Mouse (Mus musculus): ENCODE results near the gene Rgs6. TPM values are rescaled to one million over a fixed set of nuclear protein-coding genes. Genes with fewer than 3 reads are reported as not detected.
A peak's percentile ranks its signal among the peaks of the same experiment; 100 is the strongest.

Rgs6 gene
- polyA plus RNA-seq, 1 experiment from 2014 or later: 0.49 TPM

DNA sequence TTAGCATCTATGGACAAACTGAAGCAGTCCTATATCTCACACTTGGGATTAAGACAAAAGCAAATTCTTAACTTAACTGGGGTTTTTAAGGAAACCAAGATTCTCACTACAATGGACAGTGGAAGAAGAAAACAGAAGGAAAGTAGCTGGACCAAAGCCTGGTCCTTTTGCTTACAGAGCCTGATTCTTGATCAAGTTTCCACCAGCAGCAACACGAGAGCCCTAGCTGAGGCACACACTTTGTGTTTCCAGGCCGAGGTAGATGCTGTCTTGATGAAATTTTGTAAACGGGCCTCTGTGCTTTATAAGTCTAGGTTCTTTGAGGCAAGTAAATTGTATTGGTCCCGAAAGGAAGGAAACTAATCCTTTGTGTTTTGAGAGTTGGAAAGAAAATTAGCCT, 14.7 kb downstream of the Rgs6 start:
- Histone ChIP-seq H3K36me3 (replicated peaks) (no peaks in the 10 kb centered on the region), H3K27me3 (replicated peaks; ENCODE audit: low read depth, poor library complexity, severe bottlenecking) (no peaks in the 10 kb centered on the region), H3K4me3 (no peak overlapping the region), H3K27ac (replicated peaks) (no peak overlapping the region), H3K9me3 (no peaks in the 10 kb centered on the region), H3K4me1 (peaks cover 13% of the 10 kb centered on the region; the same call in 1 of the 2 replicates)
- 72% methylated on average over 4 of the region's 4 CpGs for WGBS
- no peak for DNase-seq (ENCODE audit: low spot score)

- no peak for DNase-seq (ENCODE audit: low spot score)
- 53% methylated on average over 1 of the region's 1 CpGs for WGBS
Measured at GRCm38 (mm10) chr12:82603308-82603707, 15.2 kb downstream of the Rgs6 start.

DNA sequence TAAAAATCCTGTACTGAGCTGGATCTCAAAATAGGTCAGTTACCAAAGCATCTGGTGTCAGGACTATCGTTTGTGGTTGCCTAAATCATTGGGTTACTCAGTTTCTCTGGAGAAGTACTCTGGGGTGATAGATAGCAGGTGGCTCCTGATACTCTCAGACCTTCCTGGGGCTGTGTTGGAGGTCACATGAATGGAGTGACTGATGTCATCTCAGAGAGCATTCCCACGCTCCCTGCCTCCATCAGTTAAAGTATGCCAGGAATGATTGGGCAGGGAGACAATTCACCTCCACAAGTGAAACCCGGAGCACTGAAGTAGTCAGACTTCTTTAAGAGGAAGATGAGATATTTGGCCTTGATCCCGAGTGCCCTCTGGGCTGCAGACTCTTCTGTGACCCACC, 15.9 kb downstream of the Rgs6 start:
- Histone ChIP-seq H3K36me3 (replicated peaks) (no peaks in the 10 kb centered on the region), H3K27ac (replicated peaks) (no peak overlapping the region), H3K9me3 (no peaks in the 10 kb centered on the region), H3K4me1 (peaks cover 13% of the 10 kb centered on the region; the same call in 1 of the 2 replicates), H3K27me3 (replicated peaks; ENCODE audit: low read depth, poor library complexity, severe bottlenecking) (no peaks in the 10 kb centered on the region), H3K4me3 (no peak overlapping the region)
- no peak for DNase-seq (ENCODE audit: low spot score)
- WGBS: 78% methylated on average over 4 of the region's 4 CpGs

More at GRCm38 (mm10) chr12:82603308-82603707, 15.2 kb downstream of the Rgs6 start:
- Histone ChIP-seq H3K4me1 (peaks cover 13% of the 10 kb centered on the region; the same call in 1 of the 2 replicates), H3K9me3 (no peaks in the 10 kb centered on the region), H3K36me3 (replicated peaks) (no peaks in the 10 kb centered on the region), H3K27ac (replicated peaks) (no peak overlapping the region), H3K4me3 (no peak overlapping the region), H3K27me3 (replicated peaks; ENCODE audit: low read depth, poor library complexity, severe bottlenecking) (no peaks in the 10 kb centered on the region)

- WGBS: 88% methylated on average over 13 of the region's 13 CpGs
- Histone ChIP-seq H3K27me3 (replicated peaks; ENCODE audit: low read depth, poor library complexity, severe bottlenecking) (peaks cover 37% of the 10 kb centered on the region), H3K9me3 (no peaks in the 10 kb centered on the region), H3K4me3 (no peak overlapping the region), H3K4me1 (peaks cover 14% of the 10 kb centered on the region), H3K27ac (replicated peaks) (no peak overlapping the region), H3K36me3 (replicated peaks) (no peaks in the 10 kb centered on the region)
- no peak for DNase-seq (ENCODE audit: low spot score)
Measured at GRCm38 (mm10) chr12:82612769-82613660, 24.9 kb downstream of the Rgs6 start.

GRCm38 (mm10) chr12:82616486-82616812, 28.4 kb downstream of the Rgs6 start:
- Histone ChIP-seq H3K9me3 (no peaks in the 10 kb centered on the region), H3K27ac (replicated peaks) (no peak overlapping the region), H3K4me1 (peaks cover 14% of the 10 kb centered on the region), H3K4me3 (peak overlapping the region; percentile 66), H3K36me3 (replicated peaks) (no peaks in the 10 kb centered on the region), H3K27me3 (replicated peaks; ENCODE audit: low read depth, poor library complexity, severe bottlenecking) (peaks cover 65% of the 10 kb centered on the region)
- 4% methylated on average over 19 of the region's 19 CpGs for WGBS
- no peak for DNase-seq (ENCODE audit: low spot score)

GRCm38 (mm10) chr12:82616813-82617681, 29.0 kb downstream of the Rgs6 start:
- H3K4me3 ChIP-seq: peak overlapping the region; percentile 66
- H3K27ac ChIP-seq (replicated peaks): peak overlapping the region; percentile 45; the same call in 1 of the 2 replicates
- no peaks in the 10 kb centered on the region for H3K9me3 ChIP-seq
- WGBS: under 1% methylated on average over 86 of the region's 86 CpGs
- peaks cover 14% of the 10 kb centered on the region for H3K4me1 ChIP-seq
- no peaks in the 10 kb centered on the region for H3K36me3 ChIP-seq (replicated peaks)
- peaks cover 65% of the 10 kb centered on the region for H3K27me3 ChIP-seq (replicated peaks; ENCODE audit: low read depth, poor library complexity, severe bottlenecking)
- DNase-seq (ENCODE audit: low spot score): peak; percentile 72

GRCm38 (mm10) chr12:82617682-82618370, 29.7 kb downstream of the Rgs6 start:
- Histone ChIP-seq H3K9me3 (no peaks in the 10 kb centered on the region), H3K4me3 (peak overlapping the region; percentile 66), H3K27ac (replicated peaks) (no peak overlapping the region), H3K36me3 (replicated peaks) (no peaks in the 10 kb centered on the region), H3K27me3 (replicated peaks; ENCODE audit: low read depth, poor library complexity, severe bottlenecking) (peaks cover 65% of the 10 kb centered on the region), H3K4me1 (peaks cover 14% of the 10 kb centered on the region)
- peak; percentile 17 for DNase-seq (ENCODE audit: low spot score)
- WGBS: 19% methylated on average over 20 of the region's 20 CpGs

DNA sequence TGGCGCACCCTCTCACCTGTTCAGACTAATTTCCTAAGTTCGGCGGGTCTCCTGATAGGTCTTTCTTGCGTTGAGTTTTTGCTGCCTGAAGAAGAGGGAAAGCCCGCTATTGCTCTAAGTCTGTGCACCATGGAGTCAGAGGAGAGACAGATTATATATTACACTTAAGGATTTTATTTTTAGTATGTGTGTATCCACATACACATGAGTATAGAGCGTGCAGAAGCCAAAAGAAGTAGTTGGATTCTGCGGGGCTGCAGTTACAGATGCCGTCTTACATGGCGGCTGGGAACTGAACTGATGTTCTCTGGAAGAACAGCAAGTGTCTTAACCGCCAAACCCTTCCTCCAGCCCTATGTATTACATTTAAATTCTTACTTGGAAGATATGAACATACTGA, 52.3 kb downstream of the Rgs6 start:
- no peak overlapping the region for H3K27ac ChIP-seq (replicated peaks)
- no peaks in the 10 kb centered on the region for H3K9me3 ChIP-seq
- no peaks in the 10 kb centered on the region for H3K27me3 ChIP-seq (replicated peaks; ENCODE audit: low read depth, poor library complexity, severe bottlenecking)
- WGBS: 92% methylated on average over 10 of the region's 10 CpGs
- H3K36me3 ChIP-seq (replicated peaks): no peaks in the 10 kb centered on the region
- H3K4me3 ChIP-seq: no peak overlapping the region
- H3K4me1 ChIP-seq: no peaks in the 10 kb centered on the region
- no peak for DNase-seq (ENCODE audit: low spot score)

- no peak for DNase-seq (ENCODE audit: low spot score)
- 91% methylated on average over 4 of the region's 4 CpGs for WGBS
- no peaks in the 10 kb centered on the region for H3K9me3 ChIP-seq
- no peaks in the 10 kb centered on the region for H3K4me1 ChIP-seq
- H3K36me3 ChIP-seq (replicated peaks): no peaks in the 10 kb centered on the region
- H3K27me3 ChIP-seq (replicated peaks; ENCODE audit: low read depth, poor library complexity, severe bottlenecking): no peaks in the 10 kb centered on the region
- no peak overlapping the region for H3K4me3 ChIP-seq
- no peak overlapping the region for H3K27ac ChIP-seq (replicated peaks)
Measured at GRCm38 (mm10) chr12:82647876-82648275, 59.8 kb downstream of the Rgs6 start.

GRCm38 (mm10) chr12:82649991-82650390, 61.9 kb downstream of the Rgs6 start:
- Histone ChIP-seq H3K36me3 (replicated peaks) (no peaks in the 10 kb centered on the region), H3K9me3 (no peaks in the 10 kb centered on the region), H3K4me3 (no peak overlapping the region), H3K27me3 (replicated peaks; ENCODE audit: low read depth, poor library complexity, severe bottlenecking) (no peaks in the 10 kb centered on the region), H3K27ac (replicated peaks) (no peak overlapping the region), H3K4me1 (no peaks in the 10 kb centered on the region)
- WGBS: 69% methylated on average over 5 of the region's 5 CpGs
- DNase-seq (ENCODE audit: low spot score): no peak

DNA sequence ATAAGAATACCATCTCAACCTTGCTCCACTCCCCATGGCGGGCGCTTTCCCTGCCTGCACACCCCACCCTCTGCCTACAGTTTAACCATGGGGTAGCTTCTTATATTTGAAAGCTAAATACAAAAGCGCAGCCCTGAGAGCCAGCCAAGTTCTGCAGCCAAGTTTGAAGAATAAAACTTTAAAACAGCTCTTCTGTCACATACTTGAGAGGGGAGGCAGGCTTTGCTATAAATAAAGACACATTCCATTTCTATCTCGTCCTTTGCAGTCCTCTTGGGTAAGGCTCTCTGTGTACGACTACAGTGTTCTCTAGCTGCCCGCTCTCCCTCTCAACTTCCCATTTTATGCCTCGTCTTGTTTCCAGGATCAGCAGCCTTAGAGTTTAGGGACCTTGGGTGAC, 76.5 kb downstream of the Rgs6 start:
- Histone ChIP-seq H3K4me3 (no peak overlapping the region), H3K27me3 (replicated peaks; ENCODE audit: low read depth, poor library complexity, severe bottlenecking) (no peaks in the 10 kb centered on the region), H3K27ac (replicated peaks) (no peak overlapping the region), H3K4me1 (no peaks in the 10 kb centered on the region), H3K9me3 (no peaks in the 10 kb centered on the region), H3K36me3 (replicated peaks) (no peaks in the 10 kb centered on the region)
- 81% methylated on average over 7 of the region's 7 CpGs for WGBS
- no peak for DNase-seq (ENCODE audit: low spot score)

DNA sequence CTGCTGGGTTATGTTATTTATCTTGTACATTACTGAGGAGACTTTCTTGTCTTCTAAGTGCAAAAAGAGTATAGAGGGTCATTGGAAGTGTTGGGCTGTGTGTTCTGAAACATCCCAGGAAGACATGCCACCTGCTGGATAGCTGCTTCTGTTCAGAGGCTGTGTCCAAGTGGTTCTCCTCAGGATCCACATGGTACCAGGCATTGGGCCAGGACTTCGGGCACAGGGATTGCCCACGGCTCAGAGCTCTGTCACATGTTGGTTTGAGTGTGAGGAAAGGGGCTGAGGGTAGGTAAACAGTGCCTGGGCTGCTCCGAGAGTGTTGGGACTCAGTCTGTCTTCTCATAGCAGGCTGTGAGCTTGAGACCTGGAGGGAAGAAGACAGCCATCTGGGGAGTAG, 79.3 kb downstream of the Rgs6 start:
- H3K27ac ChIP-seq (replicated peaks): no peak overlapping the region
- H3K4me3 ChIP-seq: no peak overlapping the region
- no peaks in the 10 kb centered on the region for H3K36me3 ChIP-seq (replicated peaks)
- H3K9me3 ChIP-seq: no peaks in the 10 kb centered on the region
- DNase-seq (ENCODE audit: low spot score): no peak
- no peaks in the 10 kb centered on the region for H3K4me1 ChIP-seq
- no peaks in the 10 kb centered on the region for H3K27me3 ChIP-seq (replicated peaks; ENCODE audit: low read depth, poor library complexity, severe bottlenecking)
- WGBS: 80% methylated on average over 3 of the region's 3 CpGs
